Mouse (Mus musculus): ENCODE measurements around the gene Ptpdc1. TPM values are rescaled to one million over a fixed set of nuclear protein-coding genes. Genes with fewer than 3 reads are reported as not detected.

Gene Ptpdc1
- polyA plus RNA-seq, 1 experiment from 2014 or later = 0.56 TPM

- TF ChIP-seq CTCF (IDR thresholded peaks at IDR 0.05; ENCODE audit: low read depth) (no peak), EP300 (IDR thresholded peaks at IDR 0.05; ENCODE audit: low read depth) (no peak)
- WGBS (ENCODE audit: insufficient replicate concordance) = 2% methylated on average over 33 of the region's 33 CpGs
- Histone ChIP-seq H3K27ac (ENCODE audit: low read depth) (no peak overlapping the region), H3K4me3 (ENCODE audit: low read depth, low read length) (peak overlapping the region; percentile 33), H3K9me3 (ENCODE audit: low read length) (no peaks in the 10 kb centered on the region), H3K9ac (replicated peaks) (no peak overlapping the region), H3K4me2 (ENCODE audit: low read depth, low read length) (peak overlapping the region; percentile 63), H3K27me3 (ENCODE audit: insufficient read depth, low read length) (peaks cover 91% of the 10 kb centered on the region), H3K4me1 (ENCODE audit: insufficient read depth) (peaks cover 6% of the 10 kb centered on the region), H3K36me3 (replicated peaks; ENCODE audit: insufficient read depth, low read length) (no peaks in the 10 kb centered on the region)
- DNase-seq (no peak), ATAC-seq (no peak)
Measured at GRCm38 (mm10) chr13:48658588-48659253, 33.3 kb upstream of the Ptpdc1 start.

GRCm38 (mm10) chr13:48657791-48658190, 32.3 kb upstream of the Ptpdc1 start:
- peaks cover 90% of the 10 kb centered on the region for H3K27me3 ChIP-seq (ENCODE audit: insufficient read depth, low read length)

GRCm38 (mm10) chr13:48655637-48656036, 30.2 kb upstream of the Ptpdc1 start:
- Histone ChIP-seq H3K27me3 (ENCODE audit: insufficient read depth, low read length) (peaks cover 73% of the 10 kb centered on the region), H3K4me2 (ENCODE audit: low read depth, low read length) (no peak overlapping the region), H3K9me3 (ENCODE audit: low read length) (no peaks in the 10 kb centered on the region), H3K4me1 (ENCODE audit: insufficient read depth) (peaks cover 6% of the 10 kb centered on the region), H3K36me3 (replicated peaks; ENCODE audit: insufficient read depth, low read length) (no peaks in the 10 kb centered on the region), H3K27ac (ENCODE audit: low read depth) (no peak overlapping the region), H3K4me3 (ENCODE audit: low read depth, low read length) (no peak overlapping the region), H3K9ac (replicated peaks) (no peak overlapping the region)
- ATAC-seq (peak; percentile 47), DNase-seq (no peak)
- 3% methylated on average over 8 of the region's 8 CpGs for WGBS (ENCODE audit: insufficient replicate concordance)
- TF ChIP-seq EP300 (IDR thresholded peaks at IDR 0.05; ENCODE audit: low read depth) (no peak), CTCF (IDR thresholded peaks at IDR 0.05; ENCODE audit: low read depth) (peak; percentile 75)

More at GRCm38 (mm10) chr13:48657791-48658190, 32.3 kb upstream of the Ptpdc1 start:
- Histone ChIP-seq H3K4me3 (ENCODE audit: low read depth, low read length) (no peak overlapping the region), H3K4me2 (ENCODE audit: low read depth, low read length) (no peak overlapping the region), H3K9me3 (ENCODE audit: low read length) (no peaks in the 10 kb centered on the region), H3K27ac (ENCODE audit: low read depth) (no peak overlapping the region), H3K36me3 (replicated peaks; ENCODE audit: insufficient read depth, low read length) (no peaks in the 10 kb centered on the region), H3K9ac (replicated peaks) (no peak overlapping the region), H3K4me1 (ENCODE audit: insufficient read depth) (peaks cover 6% of the 10 kb centered on the region)
- no peak for DNase-seq
- no peak for TF ChIP-seq CTCF (IDR thresholded peaks at IDR 0.05; ENCODE audit: low read depth)
- TF ChIP-seq EP300 (IDR thresholded peaks at IDR 0.05; ENCODE audit: low read depth) = no peak
- 5% methylated on average over 9 of the region's 9 CpGs for WGBS (ENCODE audit: insufficient replicate concordance)
- ATAC-seq = no peak

GRCm38 (mm10) chr13:48653788-48654770, 28.6 kb upstream of the Ptpdc1 start:
- 7% methylated on average over 14 of the region's 14 CpGs for WGBS (ENCODE audit: insufficient replicate concordance)
- ATAC-seq = no peak

GRCm38 (mm10) chr13:48651132-48652065, 25.9 kb upstream of the Ptpdc1 start:
- Histone ChIP-seq H3K4me3 (ENCODE audit: low read depth, low read length) (no peak overlapping the region), H3K4me1 (ENCODE audit: insufficient read depth) (no peaks in the 10 kb centered on the region), H3K36me3 (replicated peaks; ENCODE audit: insufficient read depth, low read length) (no peaks in the 10 kb centered on the region), H3K27ac (ENCODE audit: low read depth) (no peak overlapping the region), H3K4me2 (ENCODE audit: low read depth, low read length) (no peak overlapping the region), H3K9me3 (ENCODE audit: low read length) (peaks cover 2% of the 10 kb centered on the region; the same call in 1 of the 2 replicates), H3K27me3 (ENCODE audit: insufficient read depth, low read length) (peaks cover 30% of the 10 kb centered on the region), H3K9ac (replicated peaks) (no peak overlapping the region)
- 46% methylated on average over 6 of the region's 6 CpGs for WGBS (ENCODE audit: insufficient replicate concordance)
- DNase-seq = no peak
- ATAC-seq = peak; percentile 81
- TF ChIP-seq EP300 (IDR thresholded peaks at IDR 0.05; ENCODE audit: low read depth) = peak; percentile 80
- no peak for TF ChIP-seq CTCF (IDR thresholded peaks at IDR 0.05; ENCODE audit: low read depth)

More at GRCm38 (mm10) chr13:48653788-48654770, 28.6 kb upstream of the Ptpdc1 start:
- H3K4me3 ChIP-seq (ENCODE audit: low read depth, low read length) = no peak overlapping the region
- DNase-seq = peak; percentile 77
- no peaks in the 10 kb centered on the region for H3K9me3 ChIP-seq (ENCODE audit: low read length)
- no peak overlapping the region for H3K9ac ChIP-seq (replicated peaks)
- TF ChIP-seq CTCF (IDR thresholded peaks at IDR 0.05; ENCODE audit: low read depth) (peak; percentile 79), EP300 (IDR thresholded peaks at IDR 0.05; ENCODE audit: low read depth) (no peak)
- no peak overlapping the region for H3K27ac ChIP-seq (ENCODE audit: low read depth)
- no peaks in the 10 kb centered on the region for H3K36me3 ChIP-seq (replicated peaks; ENCODE audit: insufficient read depth, low read length)
- peaks cover 57% of the 10 kb centered on the region for H3K27me3 ChIP-seq (ENCODE audit: insufficient read depth, low read length)
- no peak overlapping the region for H3K4me2 ChIP-seq (ENCODE audit: low read depth, low read length)
- peaks cover 6% of the 10 kb centered on the region for H3K4me1 ChIP-seq (ENCODE audit: insufficient read depth)

Measured in liver, postnatal 0 days (tissue).